Mouse (Mus musculus) MEL (cell line): Measurements from ENCODE around the gene Eml1. TPM values are rescaled to one million over a fixed set of nuclear protein-coding genes. Genes with fewer than 3 reads are reported as not detected.

Source experiments
- DNase-seq: peaks from one replicate; pipeline ENCODE4 v3.0.0; 2011; ENCODE audit warnings: low read depth, low spot score
- H3K27ac ChIP-seq: 2 replicates; pipeline ENCODE4 v1.5.1; 2012; ENCODE audit warnings: low read depth, mild to moderate bottlenecking, control low read depth, low read length, moderate library complexity; ENCODE audit not compliant: control insufficient read depth
- H3K27me3 ChIP-seq, 2 experiments: fragments of 150-350 bp in 1 of 2; sonication (generic) in 1 of 2; 2 replicates each; pipeline ENCODE4 v1.6.1; 2012; ENCODE audit warnings: low read length in 2 of 2, mild to moderate bottlenecking in 2 of 2, improper control_type of control experiment in 1 of 2, moderate library complexity in 1 of 2; ENCODE audit not compliant: insufficient read depth in 2 of 2, control insufficient read depth in 1 of 2
- H3K36me3 ChIP-seq, 2 experiments: 2 replicates each; pipeline ENCODE4 v1.6.1; 2012 to 2014; ENCODE audit warnings: low read length in 2 of 2, improper control_type of control experiment in 1 of 2, inconsistent platforms in 1 of 2, mild to moderate bottlenecking in 1 of 2; ENCODE audit not compliant: insufficient read depth in 2 of 2, control insufficient read depth in 1 of 2
- H3K4me1 ChIP-seq, 2 experiments: fragments of 150-350 bp in 1 of 2; sonication (generic) in 1 of 2; 2 replicates each; pipeline ENCODE4 v1.6.1; 2012; ENCODE audit warnings: low read length in 2 of 2, improper control_type of control experiment in 1 of 2, mild to moderate bottlenecking in 1 of 2; ENCODE audit not compliant: insufficient read depth in 2 of 2, control insufficient read depth in 1 of 2
- H3K4me3 ChIP-seq, 2 experiments: fragments of 150-350 bp in 1 of 2; sonication (generic) in 1 of 2; 2 replicates each; pipeline ENCODE4 v1.5.1; 2012; ENCODE audit warnings: low read depth in 2 of 2, low read length in 2 of 2, mild to moderate bottlenecking in 2 of 2, moderate library complexity in 2 of 2, control low read depth in 1 of 2, improper control_type of control experiment in 1 of 2; ENCODE audit not compliant: control insufficient read depth in 1 of 2, insufficient read depth in 1 of 2
- H3K79me2 ChIP-seq: 2 replicates; pipeline ENCODE4 v1.6.1; 2012; ENCODE audit warnings: mild to moderate bottlenecking, low read length, moderate library complexity; ENCODE audit not compliant: control insufficient read depth, poor library complexity, insufficient read depth
- H3K9ac ChIP-seq: 2 replicates; pipeline ENCODE4 v1.6.1; 2012; ENCODE audit warnings: low read depth, mild to moderate bottlenecking, control low read depth, low read length, moderate library complexity; ENCODE audit not compliant: control insufficient read depth, poor library complexity, severe bottlenecking
- H3K9me3 ChIP-seq: fragments of 150-350 bp; sonication (generic); replicated peaks from 2 replicates; pipeline ENCODE4 v1.6.1; 2012; ENCODE audit warnings: mild to moderate bottlenecking, low read length, improper control_type of control experiment, moderate library complexity; ENCODE audit not compliant: insufficient read depth
- CHD1 ChIP-seq: IDR thresholded peaks from 2 replicates; pipeline ENCODE4 v1.6.1; 2012; ENCODE audit warnings: low read depth, mild to moderate bottlenecking, inconsistent platforms, low read length, improper control_type of control experiment
- CHD2 ChIP-seq: IDR thresholded peaks from 2 replicates; pipeline ENCODE4 v1.6.1; 2011; ENCODE audit warnings: low read length, improper control_type of control experiment
- E2F4 ChIP-seq: IDR thresholded peaks from 2 replicates; pipeline ENCODE4 v1.6.1; 2011; ENCODE audit warnings: low read depth, low read length, improper control_type of control experiment, borderline replicate concordance
- ELF1 ChIP-seq: IDR thresholded peaks from 2 replicates; pipeline ENCODE4 v1.6.1; 2014; ENCODE audit warnings: low read depth, mild to moderate bottlenecking, inconsistent platforms, low read length, improper control_type of control experiment, moderate library complexity
- EP300 ChIP-seq, 2 experiments: IDR thresholded peaks; 2 replicates each; pipeline ENCODE4 v1.6.1; 2011; ENCODE audit warnings: improper control_type of control experiment in 2 of 2, low read length in 2 of 2, low read depth in 1 of 2, mild to moderate bottlenecking in 1 of 2
- ETS1 ChIP-seq: IDR thresholded peaks from 2 replicates; pipeline ENCODE4 v1.6.1; 2012; ENCODE audit warnings: low read depth, mild to moderate bottlenecking, inconsistent platforms, low read length, improper control_type of control experiment, moderate library complexity
- GABPA ChIP-seq: IDR thresholded peaks from 2 replicates; pipeline ENCODE4 v1.6.1; 2012; ENCODE audit warnings: low read depth, mild to moderate bottlenecking, inconsistent platforms, low read length, improper control_type of control experiment, moderate library complexity
- KAT2A ChIP-seq: conservative IDR thresholded peaks from 2 replicates; pipeline ENCODE4 v1.6.1; 2012; ENCODE audit warnings: low read depth, low read length, improper control_type of control experiment, inconsistent platforms
- MAFK ChIP-seq: IDR thresholded peaks from 2 replicates; pipeline ENCODE4 v1.6.1; 2011; ENCODE audit warnings: low read depth, mild to moderate bottlenecking, low read length, improper control_type of control experiment, borderline replicate concordance
- MAX ChIP-seq: IDR thresholded peaks from 2 replicates; pipeline ENCODE4 v1.6.1; 2011; ENCODE audit warnings: low read length, improper control_type of control experiment
- MAZ ChIP-seq: IDR thresholded peaks from 2 replicates; pipeline ENCODE4 v1.6.1; 2012; ENCODE audit warnings: low read depth, mild to moderate bottlenecking, inconsistent platforms, low read length, improper control_type of control experiment
- MEF2A ChIP-seq: IDR thresholded peaks from 2 replicates; pipeline ENCODE4 v1.6.1; 2014; ENCODE audit warnings: low read depth, mild to moderate bottlenecking, inconsistent platforms, low read length, improper control_type of control experiment; ENCODE audit not compliant: poor library complexity, insufficient replicate concordance, severe bottlenecking; ENCODE audit errors: extremely low read depth
- MYB ChIP-seq: IDR thresholded peaks from 2 replicates; pipeline ENCODE4 v1.6.1; 2011; ENCODE audit warnings: mild to moderate bottlenecking, low read depth, low read length, improper control_type of control experiment
- POLR2A ChIP-seq, 2 experiments: IDR thresholded peaks; 2 replicates each; pipeline ENCODE4 v1.6.1; 2011 to 2012; ENCODE audit warnings: low read length in 2 of 2, mild to moderate bottlenecking in 2 of 2, control low read depth in 1 of 2, improper control_type of control experiment in 1 of 2, low read depth in 1 of 2, moderate library complexity in 1 of 2; ENCODE audit not compliant: control insufficient read depth in 1 of 2, insufficient read depth in 1 of 2, poor library complexity in 1 of 2
- POLR2AphosphoS5 ChIP-seq: IDR thresholded peaks from 2 replicates; pipeline ENCODE4 v1.6.1; 2012; ENCODE audit warnings: low read depth, borderline replicate concordance, mild to moderate bottlenecking, inconsistent platforms, low read length, moderate library complexity, mixed read lengths
- RAD21 ChIP-seq: IDR thresholded peaks from 2 replicates; pipeline ENCODE4 v1.6.1; 2011; ENCODE audit warnings: mild to moderate bottlenecking, low read depth, low read length, improper control_type of control experiment
- TAL1 ChIP-seq: IDR thresholded peaks from 2 replicates; pipeline ENCODE4 v1.6.1; 2012; ENCODE audit warnings: mild to moderate bottlenecking, inconsistent platforms, low read length, moderate library complexity, mixed read lengths
- TBP ChIP-seq: IDR thresholded peaks from 2 replicates; pipeline ENCODE4 v1.8.0; 2011; ENCODE audit warnings: low read depth, low read length, improper control_type of control experiment
- UBTF ChIP-seq: IDR thresholded peaks from 2 replicates; pipeline ENCODE4 v1.6.1; 2012; ENCODE audit warnings: low read depth, mild to moderate bottlenecking, inconsistent platforms, low read length, improper control_type of control experiment, moderate library complexity, borderline replicate concordance; ENCODE audit not compliant: insufficient read depth
- USF1 ChIP-seq: IDR thresholded peaks from 2 replicates; pipeline ENCODE4 v1.6.1; 2014; ENCODE audit warnings: low read depth, mild to moderate bottlenecking, inconsistent platforms, low read length, improper control_type of control experiment, moderate library complexity
- ZC3H11A ChIP-seq: IDR thresholded peaks from 2 replicates; pipeline ENCODE4 v1.6.1; 2012; ENCODE audit warnings: low read depth, mild to moderate bottlenecking, inconsistent platforms, low read length, improper control_type of control experiment
- ZMIZ1 ChIP-seq: IDR thresholded peaks from 2 replicates; pipeline ENCODE4 v1.6.1; 2012; ENCODE audit warnings: low read depth, mild to moderate bottlenecking, inconsistent platforms, low read length, improper control_type of control experiment, moderate library complexity
- polyA plus RNA-seq, 2 experiments: library from polyadenylated mRNA; stranded (reverse) in 1 of 2; unstranded in 1 of 2; fragments of >175 nt in 1 of 2; fragments of >200 nt in 1 of 2; gene quantifications; 2 replicates each; pipeline versions ENCODE4 v1.2.1 to v1.2.4; 2012; ENCODE audit warnings: low replicate concordance in 2 of 2, low read depth in 1 of 2; ENCODE audit not compliant: insufficient read length in 2 of 2, insufficient read depth in 1 of 2, missing spikeins in 1 of 2
- total RNA-seq: library from RNA; depleted of rRNA; stranded (reverse); fragments of 300-350 nt; gene quantifications from 2 replicates; pipeline ENCODE4 v1.2.3, GENCODE M21; 2012

The Eml1 gene
- total and polyA plus RNA-seq, 3 experiments, result not detected

GRCm38 (mm10) chr12:108392254-108393044 is 21.7 kb downstream of the Eml1 start:
- no peak overlapping the region for H3K9ac ChIP-seq
- H3K36me3 ChIP-seq, result no peaks in the 10 kb centered on the region
- no peak for DNase-seq
- no peaks in the 10 kb centered on the region for H3K9me3 ChIP-seq
- no peaks in the 10 kb centered on the region for H3K79me2 ChIP-seq
- no peaks in the 10 kb centered on the region for H3K27me3 ChIP-seq
- H3K4me1 ChIP-seq, result no peaks in the 10 kb centered on the region
- no peak overlapping the region for H3K4me3 ChIP-seq
- H3K27ac ChIP-seq, result no peak overlapping the region
- TF ChIP-seq POLR2AphosphoS5, result no peak
- TF ChIP-seq ZMIZ1, result no peak
- TF ChIP-seq ZC3H11A, result no peak
- no peak for TF ChIP-seq MAZ
- no peak for TF ChIP-seq TAL1
- no peak for TF ChIP-seq GABPA
- TF ChIP-seq UBTF, result no peak
- TF ChIP-seq MYB, result no peak
- TF ChIP-seq USF1, result no peak
- no peak for TF ChIP-seq CHD1
- TF ChIP-seq MEF2A, result no peak
- no peak for TF ChIP-seq MAFK
- no peak for TF ChIP-seq E2F4
- TF ChIP-seq ELF1, result no peak
- no peak for TF ChIP-seq ETS1
- TF ChIP-seq EP300 (IDR thresholded peaks at IDR 0.05; ENCODE audit: low read depth in 1 of 2, low read length in 2 of 2), result no peak
- TF ChIP-seq MAX, result no peak
- no peak for TF ChIP-seq CHD2
- TF ChIP-seq POLR2A (IDR thresholded peaks at IDR 0.05; ENCODE audit: control insufficient read depth in 1 of 2, insufficient read depth in 1 of 2, low read depth in 1 of 2, low read length in 2 of 2, poor library complexity in 1 of 2), result no peak

GRCm38 (mm10) chr12:108393082-108393481 is 22.3 kb downstream of the Eml1 start:
- DNase-seq, result no peak
- TF ChIP-seq TBP (no peak), MAX (no peak), POLR2A (IDR thresholded peaks at IDR 0.05; ENCODE audit: control insufficient read depth in 1 of 2, insufficient read depth in 1 of 2, low read depth in 1 of 2, low read length in 2 of 2, poor library complexity in 1 of 2) (no peak), RAD21 (no peak), KAT2A (no peak)
- TF ChIP-seq, all 39 proteins: peak for 0
- Histone ChIP-seq H3K9ac (no peak overlapping the region), H3K27ac (no peak overlapping the region), H3K27me3 (no peaks in the 10 kb centered on the region), H3K36me3 (no peaks in the 10 kb centered on the region), H3K9me3 (no peaks in the 10 kb centered on the region), H3K4me1 (no peaks in the 10 kb centered on the region), H3K4me3 (no peak overlapping the region), H3K79me2 (no peaks in the 10 kb centered on the region)
